Mouse (Mus musculus) heart, embryonic 11.5 days (tissue): ENCODE data around the gene Mfap2. TPM values are rescaled to one million over a fixed set of nuclear protein-coding genes. Genes with fewer than 3 reads are reported as not detected.

ENCODE experiments used
- ATAC-seq: fragments of 200-750 bp; cut with Nextera tagmentation; replicated peaks from 2 replicates; pipeline ENCODE4 v1.8.0; 2017; ENCODE audit warnings: moderate library complexity; ENCODE audit not compliant: insufficient number of reproducible peaks, low FRiP score, low TSS enrichment
- H3K27ac ChIP-seq: fragments of 300-500 bp; sonication (generic); 2 replicates; pipeline ENCODE4 v1.5.1; 2014; ENCODE audit warnings: mild to moderate bottlenecking, low read depth, low read length
- H3K27me3 ChIP-seq: fragments of 300-500 bp; sonication (generic); 2 replicates; pipeline ENCODE4 v1.6.1; 2014; ENCODE audit warnings: mild to moderate bottlenecking, low read length, mixed read lengths; ENCODE audit not compliant: control insufficient read depth, insufficient read depth
- H3K36me3 ChIP-seq: fragments of 300-500 bp; sonication (generic); 2 replicates; pipeline ENCODE4 v1.6.1; 2014; ENCODE audit warnings: mild to moderate bottlenecking, low read length, moderate library complexity, mixed read lengths; ENCODE audit not compliant: control insufficient read depth, insufficient read depth
- H3K4me1 ChIP-seq: fragments of 300-500 bp; sonication (generic); 2 replicates; pipeline ENCODE4 v1.6.1; 2014; ENCODE audit warnings: low read length; ENCODE audit not compliant: control insufficient read depth, insufficient read depth
- H3K4me2 ChIP-seq: fragments of 300-500 bp; sonication (generic); 2 replicates; pipeline ENCODE4 v1.6.1; 2014; ENCODE audit warnings: mild to moderate bottlenecking, moderate library complexity
- H3K4me3 ChIP-seq: fragments of 300-500 bp; sonication (generic); 2 replicates; pipeline ENCODE4 v1.5.1; 2014; ENCODE audit warnings: low read depth, low read length
- H3K9ac ChIP-seq: fragments of 300-500 bp; sonication (generic); 2 replicates; pipeline ENCODE4 v1.6.1; 2014; ENCODE audit warnings: mild to moderate bottlenecking, low read depth, low read length, moderate library complexity
- H3K9me3 ChIP-seq: fragments of 300-500 bp; sonication (generic); replicated peaks from 2 replicates; pipeline ENCODE4 v1.6.1; 2016; ENCODE audit warnings: low read length; ENCODE audit not compliant: control insufficient read depth
- WGBS: fragments of 180-500 bp; shearing (Covaris S2); extraction: QIAGEN DNeasy Blood & Tissue Kit; methylation state at CpG from one replicate; pipeline ENCODE4 v1.1.7; 2014; ENCODE audit not compliant: insufficient replicate concordance; 5-methylcytosine and 5-hydroxymethylcytosine counted together
- polyA plus RNA-seq: library from polyadenylated mRNA; unstranded; fragments of >200 nt; fragmentation: Nextera tagmentation; extraction: Ambion mirVana; gene quantifications from 2 replicates; pipeline ENCODE4 v1.2.1, GENCODE M21; 2014

The Mfap2 gene
- polyA plus RNA-seq, 1 experiment from 2014 or later = 248 TPM

- Histone ChIP-seq H3K9me3 (no peaks in the 10 kb centered on the region), H3K36me3 (peaks cover 6% of the 10 kb centered on the region)
- 60% methylated on average over 4 of the region's 4 CpGs for WGBS
These were observed 39.2 kb downstream of the Mfap2 start for GRCm38 (mm10) chr4:141049476-141049835.

GRCm38 (mm10) chr4:141052442-141052841 lies 42.2 kb downstream of the Mfap2 start:
- Histone ChIP-seq H3K27ac (no peak overlapping the region), H3K4me1 (peaks cover 12% of the 10 kb centered on the region; the same call in 1 of the 2 replicates), H3K4me2 (no peak overlapping the region), H3K4me3 (no peak overlapping the region), H3K9me3 (no peaks in the 10 kb centered on the region), H3K27me3 (no peaks in the 10 kb centered on the region), H3K9ac (peak overlapping the region; percentile 54), H3K36me3 (peaks cover 2% of the 10 kb centered on the region; the same call in 1 of the 2 replicates)
- no peak for ATAC-seq
- WGBS = 81% methylated on average over 12 of the region's 12 CpGs

More at GRCm38 (mm10) chr4:141049476-141049835, 39.2 kb downstream of the Mfap2 start:
- no peak for ATAC-seq
- no peak overlapping the region for H3K4me3 ChIP-seq
- no peak overlapping the region for H3K27ac ChIP-seq
- H3K9ac ChIP-seq = no peak overlapping the region
- H3K4me1 ChIP-seq = peaks cover 12% of the 10 kb centered on the region; the same call in 1 of the 2 replicates
- H3K4me2 ChIP-seq = no peak overlapping the region
- H3K27me3 ChIP-seq = no peaks in the 10 kb centered on the region

GRCm38 (mm10) chr4:141053138-141053537 lies 42.9 kb downstream of the Mfap2 start:
- H3K4me2 ChIP-seq = peak overlapping the region; percentile 44
- H3K27ac ChIP-seq = 0 out of 2 replicates have a peak overlapping the region, but pooled peaks have one; percentile 32
- 49% methylated on average over 8 of the region's 8 CpGs for WGBS
- no peaks in the 10 kb centered on the region for H3K27me3 ChIP-seq
- peaks cover 12% of the 10 kb centered on the region; the same call in 1 of the 2 replicates for H3K4me1 ChIP-seq
- peaks cover 2% of the 10 kb centered on the region; the same call in 1 of the 2 replicates for H3K36me3 ChIP-seq
- no peaks in the 10 kb centered on the region for H3K9me3 ChIP-seq
- no peak; the same call in 1 of the 2 replicates for ATAC-seq
- H3K4me3 ChIP-seq = no peak overlapping the region
- H3K9ac ChIP-seq = peak overlapping the region; percentile 54

GRCm38 (mm10) chr4:141053568-141054161 lies 43.4 kb downstream of the Mfap2 start:
- Histone ChIP-seq H3K36me3 (peaks cover 2% of the 10 kb centered on the region; the same call in 1 of the 2 replicates), H3K4me1 (peaks cover 12% of the 10 kb centered on the region; the same call in 1 of the 2 replicates), H3K9ac (peak overlapping the region; percentile 54), H3K9me3 (no peaks in the 10 kb centered on the region), H3K4me3 (0 out of 2 replicates have a peak overlapping the region, but pooled peaks have one; percentile 12), H3K27ac (0 out of 2 replicates have a peak overlapping the region, but pooled peaks have one; percentile 32), H3K27me3 (no peaks in the 10 kb centered on the region), H3K4me2 (peak overlapping the region; percentile 44)
- 34% methylated on average over 17 of the region's 17 CpGs for WGBS
- ATAC-seq = 0 out of 2 replicates have a peak, but pooled peaks have one; percentile 20

GRCm38 (mm10) chr4:141056970-141057369 lies 46.8 kb downstream of the Mfap2 start:
- H3K36me3 ChIP-seq = peaks cover 2% of the 10 kb centered on the region; the same call in 1 of the 2 replicates
- no peak overlapping the region for H3K4me2 ChIP-seq
- no peaks in the 10 kb centered on the region for H3K27me3 ChIP-seq
- no peak overlapping the region for H3K4me3 ChIP-seq
- WGBS = 91% methylated on average over 10 of the region's 10 CpGs
- no peaks in the 10 kb centered on the region for H3K9me3 ChIP-seq
- ATAC-seq = no peak
- no peak overlapping the region for H3K9ac ChIP-seq
- H3K27ac ChIP-seq = no peak overlapping the region
- H3K4me1 ChIP-seq = peaks cover 18% of the 10 kb centered on the region

- Histone ChIP-seq H3K36me3 (no peaks in the 10 kb centered on the region), H3K27me3 (no peaks in the 10 kb centered on the region), H3K4me2 (no peak overlapping the region), H3K4me1 (peaks cover 5% of the 10 kb centered on the region), H3K9ac (no peak overlapping the region), H3K4me3 (no peak overlapping the region), H3K27ac (no peak overlapping the region), H3K9me3 (no peaks in the 10 kb centered on the region)
- WGBS = 81% methylated on average over 8 of the region's 9 CpGs
- no peak for ATAC-seq
These were observed 48.6 kb downstream of the Mfap2 start for GRCm38 (mm10) chr4:141058835-141059234.

- Histone ChIP-seq H3K9ac (peak overlapping the region; percentile 88), H3K4me3 (peak overlapping the region; percentile 67), H3K27ac (peak overlapping the region; percentile 86), H3K36me3 (no peaks in the 10 kb centered on the region), H3K27me3 (no peaks in the 10 kb centered on the region), H3K9me3 (no peaks in the 10 kb centered on the region), H3K4me2 (peak overlapping the region; percentile 91), H3K4me1 (peaks cover 5% of the 10 kb centered on the region)
- no peak for ATAC-seq
- 3% methylated on average over 31 of the region's 32 CpGs for WGBS
These were observed 49.6 kb downstream of the Mfap2 start for GRCm38 (mm10) chr4:141059616-141060425.

GRCm38 (mm10) chr4:141060426-141061301 lies 50.4 kb downstream of the Mfap2 start, which contains the start of gene Crocc:
TSS of gene Crocc (minus strand) at chr4:141060550.
- no peaks in the 10 kb centered on the region for H3K27me3 ChIP-seq
- H3K4me1 ChIP-seq = peaks cover 5% of the 10 kb centered on the region
- peak within 1 kb of the TSS; percentile 87 for H3K27ac ChIP-seq
- peak within 1 kb of the TSS; percentile 88 for H3K9ac ChIP-seq
- H3K4me3 ChIP-seq = peak within 1 kb of the TSS; percentile 67
- peak; percentile 92 for ATAC-seq
- H3K36me3 ChIP-seq = no peaks in the 10 kb centered on the region
- no peaks in the 10 kb centered on the region for H3K9me3 ChIP-seq
- H3K4me2 ChIP-seq = peak within 1 kb of the TSS; percentile 91
- WGBS = under 1% methylated on average over 67 of the region's 77 CpGs
